Mouse (Mus musculus) naive thymus-derived CD4-positive, alpha-beta T cell, adult 2 months (primary cell): Measurements from ENCODE around the gene Gpr180.
"Not testable (repeated sequence)": the region's sequence is repeated elsewhere in the genome, so short reads cannot be mapped to it uniquely, and the experiment has no call there.

Experiments
- DNase-seq: peaks from one replicate; pipeline ENCODE4 v3.0.0-alpha.2; 2011; ENCODE audit warnings: low read depth

The Gpr180 gene

GRCm38 (mm10) chr14:118136744-118137452, at the start of gene Gpr180:
TSS of gene Gpr180 (plus strand) at chr14:118137158.
- peak; percentile 96 for DNase-seq

GRCm38 (mm10) chr14:118088437-118089207, 48.3 kb upstream of the Gpr180 start:
- no peak for DNase-seq

- DNase-seq, result peak; percentile 94
Observed at GRCm38 (mm10) chr14:118089215-118089805, 47.6 kb upstream of the Gpr180 start.

- peak; percentile 71 for DNase-seq
Observed at GRCm38 (mm10) chr14:118089806-118090392, 47.1 kb upstream of the Gpr180 start.

DNA sequence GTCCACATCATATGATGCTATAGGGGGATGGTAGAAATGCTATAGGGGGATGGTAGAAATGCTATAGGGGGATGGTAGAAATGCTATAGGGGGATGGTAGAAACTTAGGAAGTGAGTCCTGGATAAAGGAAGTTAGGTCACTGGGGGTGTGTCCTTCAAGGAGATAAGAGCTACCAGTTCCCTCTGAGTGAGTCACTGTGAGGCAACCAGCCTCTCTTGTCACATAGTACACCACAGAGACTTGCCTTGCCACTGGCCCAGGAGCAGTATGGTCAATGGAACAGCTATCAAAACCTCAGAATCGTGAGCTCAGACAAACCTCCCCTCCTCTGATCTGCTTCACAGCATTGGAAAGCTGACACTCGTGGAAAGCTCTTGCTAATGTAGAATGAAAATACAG, 38.7 kb upstream of the Gpr180 start:
- no peak for DNase-seq

GRCm38 (mm10) chr14:118101227-118101990, 35.5 kb upstream of the Gpr180 start:
- no peak for DNase-seq

- DNase-seq, result not testable (repeated sequence)
Observed at GRCm38 (mm10) chr14:118107479-118107878, 29.5 kb upstream of the Gpr180 start.

DNA sequence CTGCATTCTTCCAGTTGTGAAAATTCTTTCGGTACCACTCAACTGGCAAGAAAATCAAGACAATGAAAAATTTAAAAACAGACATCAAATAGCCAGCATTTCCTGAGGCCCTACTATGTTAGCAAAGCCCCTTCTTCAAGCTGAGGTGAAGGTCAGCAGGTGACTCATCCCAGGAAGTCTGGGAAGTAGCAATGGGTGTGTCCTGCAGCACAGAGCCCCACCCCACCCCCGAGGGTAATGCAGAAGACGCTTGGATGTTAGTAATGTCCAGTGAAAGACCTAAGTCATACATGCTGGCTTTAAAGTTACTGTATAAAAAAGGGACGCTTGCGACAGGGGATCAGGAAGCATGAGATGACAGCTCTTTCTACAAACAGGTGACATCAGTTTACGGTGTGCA, 23.8 kb upstream of the Gpr180 start:
- no peak for DNase-seq

DNA sequence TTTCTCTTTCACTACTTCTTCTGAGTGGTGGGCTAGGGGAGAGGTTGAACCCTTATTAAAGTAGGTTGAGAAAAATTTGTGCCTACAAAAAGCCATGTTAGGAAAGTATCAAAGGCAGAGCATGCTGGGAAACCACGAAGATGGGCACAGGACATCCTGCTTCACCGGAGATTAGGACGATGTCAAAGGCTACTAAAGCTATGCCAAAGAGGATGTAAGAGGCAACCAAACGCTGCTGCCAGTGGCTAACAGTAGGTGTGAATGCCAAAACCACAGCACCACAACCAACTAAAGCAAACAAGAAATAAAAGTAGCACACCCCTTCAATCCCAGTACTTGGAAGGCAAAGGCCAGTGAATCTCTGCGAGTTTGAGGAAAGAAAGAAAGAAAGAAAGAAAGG, 12.8 kb upstream of the Gpr180 start:
- DNase-seq, result no peak

DNA sequence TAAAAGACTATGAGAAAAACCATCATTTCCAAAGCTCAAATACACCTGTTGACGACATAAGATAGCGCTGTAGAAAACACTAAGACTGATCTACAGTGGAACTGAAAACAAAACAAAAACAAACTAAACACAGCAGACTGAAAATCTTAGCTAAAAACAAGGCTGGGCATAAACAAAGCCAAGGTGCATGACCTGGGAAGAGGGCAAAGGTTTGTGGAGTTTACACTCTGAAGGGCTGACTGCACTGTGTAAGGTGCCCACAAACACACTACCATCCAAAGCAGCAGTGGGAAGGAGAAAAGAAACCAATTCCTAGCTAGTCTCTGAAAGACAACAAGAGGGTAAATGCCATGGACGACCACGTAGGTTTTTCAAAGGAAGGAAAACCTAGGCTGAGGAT, 12.2 kb upstream of the Gpr180 start:
- no peak for DNase-seq

DNA sequence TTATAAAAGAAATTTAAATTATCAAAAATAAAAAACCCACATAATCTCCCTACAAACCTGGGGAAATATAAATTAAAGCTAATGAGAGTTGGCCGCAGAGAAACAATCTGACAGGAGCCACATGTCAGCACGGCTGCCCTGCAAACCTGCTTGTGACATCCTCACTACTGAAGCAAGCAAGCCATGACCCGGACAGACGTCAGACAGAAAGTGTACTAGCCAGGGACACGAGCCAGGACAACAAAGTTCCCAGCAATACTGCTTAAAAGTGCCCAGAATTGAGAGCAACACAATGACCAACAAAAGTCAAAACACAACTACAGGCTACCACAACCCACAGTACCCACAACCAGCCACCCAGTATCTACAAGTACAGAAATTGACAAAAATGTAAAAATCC, 10.7 kb upstream of the Gpr180 start:
- no peak for DNase-seq

- no peak for DNase-seq
Observed at GRCm38 (mm10) chr14:118131472-118131871, 5.5 kb upstream of the Gpr180 start.

GRCm38 (mm10) chr14:118131931-118132641, 4.9 kb upstream of the Gpr180 start:
- DNase-seq, result peak; percentile 10

GRCm38 (mm10) chr14:118132642-118132977, 4.3 kb upstream of the Gpr180 start, which contains the start of gene Tgds:
TSS of gene Tgds (minus strand) at chr14:118132755.
- peak; percentile 97 for DNase-seq

DNA sequence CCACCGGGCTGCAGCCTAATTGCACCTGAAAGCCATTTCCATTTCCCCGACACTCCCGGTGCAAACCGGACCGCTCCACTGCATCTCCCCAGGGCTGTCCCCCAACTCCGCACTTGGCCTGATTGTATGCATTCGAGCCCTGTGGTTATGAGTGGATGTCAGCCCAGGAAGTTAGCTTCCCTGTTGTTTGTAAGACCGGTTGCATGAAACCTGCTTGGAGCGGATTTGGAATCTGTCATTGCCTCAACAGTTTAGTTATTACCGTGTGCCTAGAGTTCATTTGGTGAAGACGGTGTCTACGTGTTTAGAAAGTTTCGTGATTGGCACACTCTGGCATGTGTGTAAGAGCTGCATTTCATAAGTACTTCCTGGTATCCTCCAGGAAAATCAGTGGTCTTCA, 529 bp downstream of the Gpr180 start:
- peak; percentile 65 for DNase-seq

- DNase-seq, result no peak
Observed at GRCm38 (mm10) chr14:118142283-118142682, 5.3 kb downstream of the Gpr180 start.

GRCm38 (mm10) chr14:118148046-118148445, 11.1 kb downstream of the Gpr180 start:
- DNase-seq, result no peak

GRCm38 (mm10) chr14:118148554-118148953, 11.6 kb downstream of the Gpr180 start:
- no peak for DNase-seq

- no peak for DNase-seq
Observed at GRCm38 (mm10) chr14:118150656-118151551, 13.9 kb downstream of the Gpr180 start.

- no peak for DNase-seq
Observed at GRCm38 (mm10) chr14:118151651-118152293, 14.8 kb downstream of the Gpr180 start.
